Mouse (Mus musculus): Measurements from ENCODE around the gene C130073F10Rik. TPM values are rescaled to one million over a fixed set of nuclear protein-coding genes. Genes with fewer than 3 reads are reported as not detected.
"Not testable (repeated sequence)": the region's sequence is repeated elsewhere in the genome, so short reads cannot be mapped to it uniquely, and the experiment has no call there.

The C130073F10Rik gene
- polyA plus RNA-seq, 1 experiment from 2014 or later, result not detected

DNA sequence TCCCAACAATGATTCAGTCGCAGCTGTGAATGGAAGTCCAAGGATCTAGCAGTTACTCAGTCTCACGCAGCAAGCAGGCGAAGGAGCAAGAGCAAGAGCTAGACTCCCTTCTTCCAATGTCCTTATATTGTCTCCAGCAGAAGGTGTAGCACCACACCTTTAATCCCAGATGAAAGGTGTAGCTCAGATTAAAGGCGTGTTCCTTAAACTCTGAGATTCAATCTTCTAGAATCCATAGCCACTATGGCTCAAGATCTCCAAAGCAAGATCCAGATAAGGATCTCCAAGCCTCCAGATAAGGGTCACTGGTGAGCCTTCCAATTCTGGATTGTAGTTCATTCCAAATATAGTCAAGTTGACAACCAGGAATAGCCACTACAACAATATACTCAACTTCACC lies 49.7 kb downstream of the C130073F10Rik start, which contains the start of gene B020004J07Rik:
Gene B020004J07Rik, minus strand, starts transcription at position 101 of the 400 bp plus-strand sequence.
- H3K9me3 ChIP-seq (ENCODE audit: control insufficient read depth, low read length); H3K4me3 ChIP-seq (ENCODE audit: low read length); H3K9ac ChIP-seq (ENCODE audit: low read depth, low read length); ATAC-seq; H3K36me3 ChIP-seq (ENCODE audit: control insufficient read depth, insufficient read depth, low read length); H3K4me1 ChIP-seq (ENCODE audit: control insufficient read depth, insufficient read depth, low read length); H3K4me2 ChIP-seq (ENCODE audit: low read depth, low read length); H3K27me3 ChIP-seq (replicated peaks; ENCODE audit: control insufficient read depth, insufficient read depth, low read length); H3K27ac ChIP-seq (ENCODE audit: low read length): not testable (repeated sequence)
- 100% methylated on average over 4 of the region's 4 CpGs for WGBS

Other genes starting within 250 kb of the C130073F10Rik start
- 116 and 118 TPM in 2 replicates for gene Leprot, start 246.1 kb downstream of the C130073F10Rik start, polyA plus RNA-seq (2015; fragmentation: Nextera tagmentation; extraction: Ambion mirVana)
- gene Lepr, start 176.4 kb downstream of the C130073F10Rik start, polyA plus RNA-seq (2015; fragmentation: Nextera tagmentation; extraction: Ambion mirVana), result 1.1 and 1.2 TPM in 2 replicates
- gene B020004J07Rik, start 49.8 kb downstream of the C130073F10Rik start, polyA plus RNA-seq (2015; fragmentation: Nextera tagmentation; extraction: Ambion mirVana), result not detected in 2 replicates
- not detected in 2 replicates for gene Gm12800, start 15.3 kb upstream of the C130073F10Rik start, polyA plus RNA-seq (2015; fragmentation: Nextera tagmentation; extraction: Ambion mirVana)
- not detected in 2 replicates for gene Gm12794, start 46.6 kb upstream of the C130073F10Rik start, polyA plus RNA-seq (2015; fragmentation: Nextera tagmentation; extraction: Ambion mirVana)
- gene Gm12790, start 87.3 kb upstream of the C130073F10Rik start, polyA plus RNA-seq (2015; fragmentation: Nextera tagmentation; extraction: Ambion mirVana), result not detected in 2 replicates
- gene Gm12789, start 92.8 kb upstream of the C130073F10Rik start, polyA plus RNA-seq (2015; fragmentation: Nextera tagmentation; extraction: Ambion mirVana), result not detected in 2 replicates
- gene Pde4b, start 193.8 kb upstream of the C130073F10Rik start, polyA plus RNA-seq (2015; fragmentation: Nextera tagmentation; extraction: Ambion mirVana), result 11.0 and 12.1 TPM in 2 replicates